In genomic region chr7:12897655-12898410, GRCm38 (mm10) we compare ENCODE assay signal across 1 mouse cellular context.
A peak's percentile ranks its signal among the peaks of the same experiment; 100 is the strongest.
TF ChIP-seq lines count a peak whose summit lies in the region.

Zscan22 (plus strand) TSS chr7:12897815.

TF ChIP-seq in CH12.LX, 34 proteins besides CTCF, POLR2A, EP300 and RAD21 (continued from another document):
- TF ChIP-seq GABPA (IDR thresholded peaks at IDR 0.05; ENCODE audit: insufficient replicate concordance, low read depth, low read length), result peak; percentile 94; the same call in 1 of the 2 replicates
- no peak for TF ChIP-seq E2F4 (IDR thresholded peaks at IDR 0.05; ENCODE audit: insufficient replicate concordance, low read depth, low read length)
- TF ChIP-seq USF1 (IDR thresholded peaks at IDR 0.05; ENCODE audit: low read depth, low read length), result no peak
- peak; percentile 75 for TF ChIP-seq SIN3A (IDR thresholded peaks at IDR 0.05; ENCODE audit: low read length)
- TF ChIP-seq ZKSCAN1 (IDR thresholded peaks at IDR 0.05; ENCODE audit: borderline replicate concordance, low read depth, low read length), result no peak
- peak; percentile 100 for TF ChIP-seq HCFC1 (IDR thresholded peaks at IDR 0.05; ENCODE audit: low read depth, low read length)
- no peak for TF ChIP-seq CHD1 (IDR thresholded peaks at IDR 0.05; ENCODE audit: low read depth, low read length)
- no peak; the same call in 1 of the 2 replicates for TF ChIP-seq POLR2AphosphoS2 (IDR thresholded peaks at IDR 0.05; ENCODE audit: low read depth, low read length)
- TF ChIP-seq MEF2A (IDR thresholded peaks at IDR 0.05; ENCODE audit: borderline replicate concordance, low read depth, low read length), result peak; percentile 42; the same call in 1 of the 2 replicates
- no peak for TF ChIP-seq MAZ (IDR thresholded peaks at IDR 0.05; ENCODE audit: low read depth, low read length)
